Mouse (Mus musculus): Measurements from ENCODE around the gene Gm10234. TPM values are rescaled to one million over a fixed set of nuclear protein-coding genes. Genes with fewer than 3 reads are reported as not detected.

The Gm10234 gene
- total and polyA plus RNA-seq, 3 experiments = not detected

- Histone ChIP-seq H3K9ac (ENCODE audit: low read depth, low read length) (no peak overlapping the region), H3K36me3 (ENCODE audit: control insufficient read depth, insufficient read depth, low read length) (no peaks in the 10 kb centered on the region), H3K27me3 (ENCODE audit: control insufficient read depth, insufficient read depth, low read length) (no peaks in the 10 kb centered on the region), H3K4me3 (no peak overlapping the region), H3K4me1 (ENCODE audit: control insufficient read depth, insufficient read depth, low read length) (no peaks in the 10 kb centered on the region), H3K79me2 (replicated peaks; ENCODE audit: control insufficient read depth, insufficient read depth, low read length) (no peaks in the 10 kb centered on the region), H3K27ac (no peak overlapping the region)
- 67% methylated on average over 6 of the region's 6 CpGs for WGBS
- TF ChIP-seq EP300 (IDR thresholded peaks at IDR 0.05; ENCODE audit: insufficient read depth, low read depth, low read length) (no peak), CTCF (IDR thresholded peaks at IDR 0.05) (no peak), POLR2A (IDR thresholded peaks at IDR 0.05; ENCODE audit: insufficient read depth, low read depth, low read length) (no peak)
- intact Hi-C loops (cut with DNase I) = no loop called here
- DNase-seq = peak in 1 of 2 experiments; percentile 14
Observed at GRCm38 (mm10) chr6:95334781-95335180, 12.9 kb downstream of the Gm10234 start.

- H3K27ac ChIP-seq = no peak overlapping the region
- no peak overlapping the region for H3K4me3 ChIP-seq
- H3K9ac ChIP-seq (ENCODE audit: low read depth, low read length) = no peak overlapping the region
- TF ChIP-seq POLR2A (IDR thresholded peaks at IDR 0.05; ENCODE audit: insufficient read depth, low read depth, low read length) = no peak
- no peak for TF ChIP-seq EP300 (IDR thresholded peaks at IDR 0.05; ENCODE audit: insufficient read depth, low read depth, low read length)
- TF ChIP-seq CTCF (IDR thresholded peaks at IDR 0.05) = no peak
- no peak for DNase-seq
- no peaks in the 10 kb centered on the region for H3K79me2 ChIP-seq (replicated peaks; ENCODE audit: control insufficient read depth, insufficient read depth, low read length)
- H3K27me3 ChIP-seq (ENCODE audit: control insufficient read depth, insufficient read depth, low read length) = no peaks in the 10 kb centered on the region
- H3K4me1 ChIP-seq (ENCODE audit: control insufficient read depth, insufficient read depth, low read length) = no peaks in the 10 kb centered on the region
- intact Hi-C loops (cut with DNase I) = no loop called here
- H3K36me3 ChIP-seq (ENCODE audit: control insufficient read depth, insufficient read depth, low read length) = no peaks in the 10 kb centered on the region
Observed at GRCm38 (mm10) chr6:95349378-95349777, 27.5 kb downstream of the Gm10234 start.

GRCm38 (mm10) chr6:95353043-95353442, 31.1 kb downstream of the Gm10234 start:
- Histone ChIP-seq H3K27ac (no peak overlapping the region), H3K9ac (ENCODE audit: low read depth, low read length) (no peak overlapping the region), H3K36me3 (ENCODE audit: control insufficient read depth, insufficient read depth, low read length) (no peaks in the 10 kb centered on the region; the same call in 1 of the 2 replicates), H3K4me3 (no peak overlapping the region), H3K4me1 (ENCODE audit: control insufficient read depth, insufficient read depth, low read length) (no peaks in the 10 kb centered on the region), H3K79me2 (replicated peaks; ENCODE audit: control insufficient read depth, insufficient read depth, low read length) (no peaks in the 10 kb centered on the region), H3K27me3 (ENCODE audit: control insufficient read depth, insufficient read depth, low read length) (no peaks in the 10 kb centered on the region)
- TF ChIP-seq EP300 (IDR thresholded peaks at IDR 0.05; ENCODE audit: insufficient read depth, low read depth, low read length) (no peak), CTCF (IDR thresholded peaks at IDR 0.05) (no peak), POLR2A (IDR thresholded peaks at IDR 0.05; ENCODE audit: insufficient read depth, low read depth, low read length) (no peak)
- 79% methylated on average over 7 of the region's 7 CpGs for WGBS
- no peak for DNase-seq
- intact Hi-C loops (cut with DNase I) = no loop called here

- H3K79me2 ChIP-seq (replicated peaks; ENCODE audit: control insufficient read depth, insufficient read depth, low read length) = no peaks in the 10 kb centered on the region
- no peaks in the 10 kb centered on the region; the same call in 1 of the 2 replicates for H3K36me3 ChIP-seq (ENCODE audit: control insufficient read depth, insufficient read depth, low read length)
- TF ChIP-seq POLR2A (IDR thresholded peaks at IDR 0.05; ENCODE audit: insufficient read depth, low read depth, low read length) = no peak
- TF ChIP-seq CTCF (IDR thresholded peaks at IDR 0.05) = no peak
- no peak for TF ChIP-seq EP300 (IDR thresholded peaks at IDR 0.05; ENCODE audit: insufficient read depth, low read depth, low read length)
- no peak overlapping the region for H3K9ac ChIP-seq (ENCODE audit: low read depth, low read length)
- WGBS = 67% methylated on average over 1 of the region's 1 CpGs
- no peak overlapping the region for H3K4me3 ChIP-seq
- intact Hi-C loops (cut with DNase I) = no loop called here
- no peaks in the 10 kb centered on the region for H3K27me3 ChIP-seq (ENCODE audit: control insufficient read depth, insufficient read depth, low read length)
- H3K27ac ChIP-seq = no peak overlapping the region
- no peaks in the 10 kb centered on the region for H3K4me1 ChIP-seq (ENCODE audit: control insufficient read depth, insufficient read depth, low read length)
- no peak for DNase-seq
Observed at GRCm38 (mm10) chr6:95353886-95354285, 32.0 kb downstream of the Gm10234 start.

- intact Hi-C loops (cut with DNase I) = no loop called here
- Histone ChIP-seq H3K4me3 (no peak overlapping the region), H3K9ac (ENCODE audit: low read depth, low read length) (no peak overlapping the region), H3K36me3 (ENCODE audit: control insufficient read depth, insufficient read depth, low read length) (no peaks in the 10 kb centered on the region; the same call in 1 of the 2 replicates), H3K79me2 (replicated peaks; ENCODE audit: control insufficient read depth, insufficient read depth, low read length) (no peaks in the 10 kb centered on the region), H3K4me1 (ENCODE audit: control insufficient read depth, insufficient read depth, low read length) (no peaks in the 10 kb centered on the region), H3K27ac (no peak overlapping the region), H3K27me3 (ENCODE audit: control insufficient read depth, insufficient read depth, low read length) (no peaks in the 10 kb centered on the region)
- TF ChIP-seq EP300 (IDR thresholded peaks at IDR 0.05; ENCODE audit: insufficient read depth, low read depth, low read length) = no peak
- WGBS = 48% methylated on average over 5 of the region's 5 CpGs
- no peak for DNase-seq
Observed at GRCm38 (mm10) chr6:95360084-95360483, 38.2 kb downstream of the Gm10234 start.

- H3K4me1 ChIP-seq (ENCODE audit: control insufficient read depth, insufficient read depth, low read length) = no peaks in the 10 kb centered on the region
- H3K9ac ChIP-seq (ENCODE audit: low read depth, low read length) = no peak overlapping the region
- no peaks in the 10 kb centered on the region for H3K27me3 ChIP-seq (ENCODE audit: control insufficient read depth, insufficient read depth, low read length)
- H3K79me2 ChIP-seq (replicated peaks; ENCODE audit: control insufficient read depth, insufficient read depth, low read length) = no peaks in the 10 kb centered on the region
- 84% methylated on average over 5 of the region's 5 CpGs for WGBS
- no peaks in the 10 kb centered on the region for H3K36me3 ChIP-seq (ENCODE audit: control insufficient read depth, insufficient read depth, low read length)
- no peak for TF ChIP-seq EP300 (IDR thresholded peaks at IDR 0.05; ENCODE audit: insufficient read depth, low read depth, low read length)
- TF ChIP-seq CTCF (IDR thresholded peaks at IDR 0.05) = no peak
- TF ChIP-seq POLR2A (IDR thresholded peaks at IDR 0.05; ENCODE audit: insufficient read depth, low read depth, low read length) = no peak
- H3K4me3 ChIP-seq = no peak overlapping the region
- DNase-seq = no peak
- H3K27ac ChIP-seq = no peak overlapping the region
- intact Hi-C loops (cut with DNase I) = no loop called here
Observed at GRCm38 (mm10) chr6:95362707-95363106, 40.8 kb downstream of the Gm10234 start.
